Mouse (Mus musculus) CH12.LX (cell line): ENCODE results near the gene Dapk3.

Experiments
- CTCF ChIP-seq, 2 experiments: IDR thresholded peaks in 1 of 2; conservative IDR thresholded peaks in 1 of 2; 2 replicates each; pipeline ENCODE4 v1.5.1; 2011 to 2012; ENCODE audit warnings: low read depth in 2 of 2, low read length in 2 of 2, improper control_type of control experiment in 1 of 2, inconsistent platforms in 1 of 2, mild to moderate bottlenecking in 1 of 2, moderate library complexity in 1 of 2
- ELF1 ChIP-seq: IDR thresholded peaks from 2 replicates; pipeline ENCODE4 v1.6.1; 2014; ENCODE audit warnings: low read depth, mild to moderate bottlenecking, inconsistent platforms, low read length, improper control_type of control experiment
- EP300 ChIP-seq: IDR thresholded peaks from 2 replicates; pipeline ENCODE4 v1.6.1; 2011; ENCODE audit warnings: low read length, improper control_type of control experiment
- JUND ChIP-seq: conservative IDR thresholded peaks from 2 replicates; pipeline ENCODE4 v1.6.1; 2011; ENCODE audit warnings: low read depth, low read length, improper control_type of control experiment
- MAZ ChIP-seq: IDR thresholded peaks from 2 replicates; pipeline ENCODE4 v1.6.1; 2012; ENCODE audit warnings: low read depth, mild to moderate bottlenecking, inconsistent platforms, low read length, improper control_type of control experiment, moderate library complexity
- PAX5 ChIP-seq: IDR thresholded peaks from 2 replicates; pipeline ENCODE4 v1.6.1; 2012; ENCODE audit warnings: low read length, inconsistent platforms, mixed read lengths
- POLR2A ChIP-seq: IDR thresholded peaks from 2 replicates; pipeline ENCODE4 v1.6.1; 2011; ENCODE audit warnings: low read depth, mild to moderate bottlenecking, improper control_type of control experiment, low read length
- TCF12 ChIP-seq: IDR thresholded peaks from 2 replicates; pipeline ENCODE4 v1.6.1; 2014; ENCODE audit warnings: low read depth, mild to moderate bottlenecking, inconsistent platforms, low read length, improper control_type of control experiment
- USF1 ChIP-seq: IDR thresholded peaks from 2 replicates; pipeline ENCODE4 v1.6.1; 2014; ENCODE audit warnings: low read depth, mild to moderate bottlenecking, inconsistent platforms, low read length, improper control_type of control experiment
- ZKSCAN1 ChIP-seq: IDR thresholded peaks from 2 replicates; pipeline ENCODE4 v1.6.1; 2012; ENCODE audit warnings: low read depth, inconsistent platforms, low read length, improper control_type of control experiment, borderline replicate concordance

DNA sequence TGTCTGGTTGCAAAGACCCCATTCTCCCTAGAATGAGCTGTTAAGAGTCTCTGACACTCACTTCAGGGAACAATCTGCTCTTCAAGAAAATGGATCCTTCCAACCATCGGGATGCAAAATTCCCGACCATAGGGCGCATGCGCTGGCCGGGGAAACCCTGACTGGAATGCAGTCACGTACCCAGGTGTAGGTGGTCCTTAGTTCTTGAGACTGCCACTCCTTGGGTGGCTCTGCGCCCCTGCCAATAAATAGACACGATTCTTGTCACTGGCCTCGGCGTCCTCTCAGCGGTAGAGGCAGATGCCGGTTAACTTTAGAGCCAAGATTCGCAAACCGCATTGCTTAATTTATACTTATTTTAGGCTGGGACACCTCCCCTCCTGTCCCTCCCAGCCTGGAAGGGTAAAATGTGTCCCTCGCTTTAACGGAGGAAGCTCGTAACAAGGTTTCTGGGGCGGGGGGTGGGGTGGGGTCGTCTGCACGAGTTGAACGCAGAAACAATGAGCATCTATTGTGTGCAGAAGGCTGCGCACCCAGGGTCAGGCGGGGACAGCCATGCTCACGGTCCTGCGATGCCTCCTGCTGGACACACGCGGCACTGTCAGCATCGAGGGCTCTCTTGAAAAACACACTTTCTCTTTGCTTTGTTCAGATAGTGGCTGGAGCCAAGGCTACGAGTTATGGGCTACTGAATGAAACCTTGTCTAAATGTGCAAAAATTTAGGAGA, 8.0 kb upstream of the Dapk3 start:
- TF ChIP-seq ELF1, result no peak
- TF ChIP-seq CTCF (conservative IDR thresholded peaks at IDR 0.05 in 1 of 2, IDR thresholded peaks at IDR 0.05 in 1 of 2; ENCODE audit: low read depth in 2 of 2, low read length in 2 of 2), result peak; percentile 82 to 96
- TF ChIP-seq TCF12, result no peak
- no peak for TF ChIP-seq MAZ
- no peak for TF ChIP-seq EP300
- TF ChIP-seq POLR2A, result no peak
- TF ChIP-seq ZKSCAN1, result no peak
- TF ChIP-seq USF1, result no peak
- no peak for TF ChIP-seq PAX5
- no peak for TF ChIP-seq JUND
